Mouse (Mus musculus) urinary bladder, adult 18-20 months (tissue): ENCODE measurements around the gene Rab37.

Source experiments
- DNase-seq, 2 experiments: peaks; one replicate each; pipeline ENCODE4 v3.0.0; 2022; ENCODE audit warnings: low spot score in 2 of 2, mixed read lengths in 2 of 2

Gene Rab37

GRCm38 (mm10) chr11:115131768-115132381 is 40.6 kb downstream of the Rab37 start:
- no peak for DNase-seq

GRCm38 (mm10) chr11:115133800-115134199 is 42.6 kb downstream of the Rab37 start, which contains the start of gene Cd300lf:
TSS of gene Cd300lf (minus strand) at chr11:115133992.
- DNase-seq, result no peak

GRCm38 (mm10) chr11:115138597-115139262 is 47.5 kb downstream of the Rab37 start:
- no peak for DNase-seq

- DNase-seq, result no peak
Measured at GRCm38 (mm10) chr11:115141970-115142369, 50.7 kb downstream of the Rab37 start.

- no peak for DNase-seq
Measured at GRCm38 (mm10) chr11:115147813-115148212, 56.6 kb downstream of the Rab37 start.

GRCm38 (mm10) chr11:115150741-115151254 is 59.6 kb downstream of the Rab37 start:
- no peak for DNase-seq

- no peak for DNase-seq
Measured at GRCm38 (mm10) chr11:115151755-115152429, 60.7 kb downstream of the Rab37 start.

GRCm38 (mm10) chr11:115153088-115153487 is 61.9 kb downstream of the Rab37 start:
- no peak for DNase-seq

- peak; percentile 68 to 83 for DNase-seq
Measured at GRCm38 (mm10) chr11:115153699-115154292, 62.6 kb downstream of the Rab37 start.

GRCm38 (mm10) chr11:115155053-115155634 is 63.9 kb downstream of the Rab37 start:
- DNase-seq, result no peak

GRCm38 (mm10) chr11:115157933-115158719 is 66.9 kb downstream of the Rab37 start:
- DNase-seq, result no peak

- DNase-seq, result peak; percentile 76 to 98
Measured at GRCm38 (mm10) chr11:115160016-115160797, 69.0 kb downstream of the Rab37 start.

GRCm38 (mm10) chr11:115160883-115161577 is 69.8 kb downstream of the Rab37 start:
- peak in 1 of 2 experiments; percentile 81 for DNase-seq

- no peak for DNase-seq
Measured at GRCm38 (mm10) chr11:115161578-115162204, 70.5 kb downstream of the Rab37 start.

- no peak for DNase-seq
Measured at GRCm38 (mm10) chr11:115162205-115162601, 71.0 kb downstream of the Rab37 start.

- DNase-seq, result peak; percentile 99
Measured at GRCm38 (mm10) chr11:115162832-115163480, 71.7 kb downstream of the Rab37 start, which contains the start of gene Slc9a3r1. TSS of gene Slc9a3r1 (plus strand) at chr11:115163341.

GRCm38 (mm10) chr11:115163568-115164150 is 72.4 kb downstream of the Rab37 start:
- DNase-seq, result peak in 1 of 2 experiments; percentile 60
